Mouse (Mus musculus) heart, embryonic 14.5 days (tissue): ENCODE results near the gene Lect2. TPM values are rescaled to one million over a fixed set of nuclear protein-coding genes. Genes with fewer than 3 reads are reported as not detected.

Source experiments
- ATAC-seq: fragments of 200-750 bp; cut with Nextera tagmentation; 2 replicates; pipeline ENCODE4 v1.8.0; 2017; ENCODE audit warnings: low read depth, moderate TSS enrichment; ENCODE audit not compliant: insufficient number of reproducible peaks, insufficient read depth, low FRiP score
- H3K27ac ChIP-seq, 2 experiments: fragments of 200-500 bp in 1 of 2; fragments of 300-500 bp in 1 of 2; sonication (generic) in 1 of 2; replicated peaks in 1 of 2; 2 replicates each; pipeline ENCODE4 v1.5.1; 2012 to 2014; ENCODE audit warnings: low read depth in 2 of 2, low read length in 2 of 2, control low read depth in 1 of 2, mild to moderate bottlenecking in 1 of 2, mixed read lengths in 1 of 2; ENCODE audit not compliant: control insufficient read depth in 1 of 2, insufficient read depth in 1 of 2
- H3K27me3 ChIP-seq: fragments of 300-500 bp; sonication (generic); 2 replicates; pipeline ENCODE4 v1.6.1; 2014; ENCODE audit warnings: mild to moderate bottlenecking, low read length, control low read depth; ENCODE audit not compliant: control insufficient read depth, insufficient read depth
- H3K36me3 ChIP-seq: fragments of 300-500 bp; sonication (generic); 2 replicates; pipeline ENCODE4 v1.6.1; 2014; ENCODE audit warnings: mild to moderate bottlenecking, control low read depth, low read length, mixed read lengths; ENCODE audit not compliant: control insufficient read depth, insufficient read depth
- H3K4me1 ChIP-seq, 2 experiments: fragments of 200-500 bp in 1 of 2; fragments of 300-500 bp in 1 of 2; sonication (generic) in 1 of 2; 2 replicates each; pipeline ENCODE4 v1.6.1; 2012 to 2014; ENCODE audit warnings: low read length in 2 of 2, control low read depth in 1 of 2, mixed read lengths in 1 of 2; ENCODE audit not compliant: control insufficient read depth in 2 of 2, insufficient read depth in 2 of 2
- H3K4me2 ChIP-seq: fragments of 300-500 bp; sonication (generic); 2 replicates; pipeline ENCODE4 v1.6.1; 2014; ENCODE audit warnings: mild to moderate bottlenecking, low read length
- H3K4me3 ChIP-seq, 2 experiments: fragments of 200-500 bp in 1 of 2; fragments of 300-500 bp in 1 of 2; sonication (generic) in 1 of 2; 2 replicates each; pipeline ENCODE4 v1.5.1; 2012 to 2014; ENCODE audit warnings: low read length in 2 of 2, mild to moderate bottlenecking in 2 of 2, control low read depth in 1 of 2, low read depth in 1 of 2, moderate library complexity in 1 of 2; ENCODE audit not compliant: control insufficient read depth in 1 of 2, insufficient read depth in 1 of 2
- H3K9ac ChIP-seq: fragments of 300-500 bp; sonication (generic); 2 replicates; pipeline ENCODE4 v1.6.1; 2014; ENCODE audit warnings: mild to moderate bottlenecking, low read length
- H3K9me3 ChIP-seq: fragments of 300-500 bp; sonication (generic); 2 replicates; pipeline ENCODE4 v1.6.1; 2016; ENCODE audit warnings: low read length, control low read depth; ENCODE audit not compliant: control insufficient read depth
- WGBS: fragments of 180-500 bp; shearing (Covaris S2); extraction: QIAGEN DNeasy Blood & Tissue Kit; methylation state at CpG from one replicate; pipeline ENCODE4 v1.1.7; 2014; 5-methylcytosine and 5-hydroxymethylcytosine counted together
- polyA plus RNA-seq: library from polyadenylated mRNA; unstranded; fragments of >200 nt; fragmentation: Nextera tagmentation; extraction: Ambion mirVana; gene quantifications from 2 replicates; pipeline ENCODE4 v1.2.1, GENCODE M21; 2014

Gene Lect2
- polyA plus RNA-seq, 1 experiment from 2014 or later = not detected

DNA sequence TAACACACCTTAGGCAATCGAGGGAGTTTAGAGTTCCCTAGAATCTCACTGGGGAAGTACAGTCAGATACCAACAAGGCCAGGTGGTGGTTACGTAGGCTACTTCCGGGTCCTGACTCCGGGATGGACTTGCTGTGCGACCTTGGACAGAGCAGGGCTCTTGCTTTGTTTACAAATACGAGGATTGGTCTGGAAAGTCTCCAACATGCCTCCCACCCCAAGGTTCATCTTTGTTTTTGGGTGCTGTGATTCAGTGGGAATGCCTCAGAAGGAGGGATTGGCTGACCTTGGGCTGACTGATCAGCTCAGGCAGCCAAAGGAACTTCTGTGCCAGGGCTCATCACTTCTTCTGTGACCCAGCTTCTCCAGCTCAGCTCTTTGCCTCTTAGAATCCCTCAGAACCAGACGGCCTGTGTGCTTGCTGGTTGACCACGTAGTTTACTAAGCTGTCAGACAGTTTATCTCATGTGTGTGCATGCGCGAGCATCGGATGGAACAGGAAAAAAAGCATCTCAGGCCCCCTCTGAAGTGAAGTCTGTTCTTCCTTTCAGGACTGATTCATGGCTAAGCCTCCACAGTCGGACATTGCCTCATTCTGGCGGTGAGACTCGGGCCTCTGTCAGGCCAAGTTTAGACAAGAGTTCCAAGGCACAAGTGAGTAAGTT lies 40.3 kb upstream of the Lect2 start:
- no peaks in the 10 kb centered on the region for H3K36me3 ChIP-seq
- no peak overlapping the region for H3K27ac ChIP-seq
- 70% methylated on average over 14 of the region's 14 CpGs for WGBS
- H3K9me3 ChIP-seq = no peaks in the 10 kb centered on the region
- no peaks in the 10 kb centered on the region for H3K27me3 ChIP-seq
- peaks cover 25 to 37% of the 10 kb centered on the region in 2 experiments for H3K4me1 ChIP-seq
- H3K4me3 ChIP-seq = no peak overlapping the region
- ATAC-seq = no peak
- H3K4me2 ChIP-seq = no peak overlapping the region
- H3K9ac ChIP-seq = 0 out of 2 replicates have a peak overlapping the region, but pooled peaks have one; percentile 17

DNA sequence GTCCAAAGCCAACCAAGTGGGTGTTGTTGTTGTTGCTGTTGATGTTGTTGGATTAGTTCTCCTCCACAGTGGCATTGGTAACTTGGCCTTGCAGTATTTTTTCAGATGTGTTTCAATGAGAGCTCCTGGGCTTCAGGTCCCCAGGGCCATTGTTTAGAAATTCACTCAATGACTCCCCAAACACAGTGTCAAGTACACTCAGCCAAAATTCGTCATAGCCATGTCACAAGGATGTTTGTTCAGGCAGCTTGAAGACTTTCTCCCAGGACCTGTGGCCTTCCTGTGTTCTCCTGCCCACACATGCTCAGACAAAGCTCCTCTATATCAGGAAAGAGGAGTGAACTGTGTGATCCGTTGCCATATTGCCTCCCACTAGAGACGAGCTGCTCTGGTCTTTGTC lies 37.7 kb upstream of the Lect2 start:
- H3K9me3 ChIP-seq = no peaks in the 10 kb centered on the region
- ATAC-seq = no peak
- no peak overlapping the region for H3K9ac ChIP-seq
- no peak overlapping the region for H3K4me3 ChIP-seq
- WGBS = 59% methylated on average over 3 of the region's 3 CpGs
- H3K36me3 ChIP-seq = no peaks in the 10 kb centered on the region
- peaks cover 29 to 39% of the 10 kb centered on the region in 2 experiments for H3K4me1 ChIP-seq
- no peaks in the 10 kb centered on the region for H3K27me3 ChIP-seq
- H3K4me2 ChIP-seq = no peak overlapping the region
- no peak overlapping the region; a peak in 1 of 4 replicates for H3K27ac ChIP-seq

GRCm38 (mm10) chr13:56582720-56583119 lies 34.4 kb upstream of the Lect2 start:
- peaks cover 15 to 18% of the 10 kb centered on the region in 2 experiments for H3K4me1 ChIP-seq
- no peaks in the 10 kb centered on the region for H3K27me3 ChIP-seq
- peak overlapping the region in 1 of 2 experiments; percentile 57; a peak in 2 of 4 replicates for H3K27ac ChIP-seq
- no peaks in the 10 kb centered on the region for H3K9me3 ChIP-seq
- no peak for ATAC-seq
- 45% methylated on average over 3 of the region's 3 CpGs for WGBS
- H3K9ac ChIP-seq = no peak overlapping the region
- H3K36me3 ChIP-seq = no peaks in the 10 kb centered on the region
- no peak overlapping the region for H3K4me2 ChIP-seq
- H3K4me3 ChIP-seq = no peak overlapping the region

DNA sequence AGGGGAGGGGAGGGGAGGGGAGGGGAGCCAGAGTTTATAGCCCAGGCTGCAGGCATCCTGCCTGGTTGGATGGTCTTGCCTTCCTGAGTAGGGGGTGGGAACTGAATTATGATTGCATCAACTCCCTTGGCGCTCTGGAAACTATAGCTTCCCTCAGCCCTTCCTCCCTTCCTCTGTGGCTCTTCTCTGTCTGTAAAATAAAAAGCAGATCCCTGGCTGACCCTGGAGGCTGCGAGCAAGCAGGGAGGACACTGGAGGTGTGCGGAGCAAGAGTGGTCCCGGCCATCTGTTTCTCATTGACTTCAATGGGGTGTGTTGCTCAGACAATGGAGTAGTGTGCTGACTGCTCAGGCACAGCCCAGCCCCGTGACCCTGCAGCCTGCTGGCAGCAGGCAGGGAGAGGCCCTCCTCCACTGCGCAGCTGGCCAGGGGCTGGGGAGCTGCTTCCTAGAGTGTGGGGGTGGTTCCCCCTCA lies 33.7 kb upstream of the Lect2 start:
- peak overlapping the region; percentile 48 for H3K4me2 ChIP-seq
- H3K27ac ChIP-seq = peak overlapping the region; percentile 72 to 86
- 11% methylated on average over 6 of the region's 6 CpGs for WGBS
- peaks cover 15 to 18% of the 10 kb centered on the region in 2 experiments for H3K4me1 ChIP-seq
- H3K36me3 ChIP-seq = no peaks in the 10 kb centered on the region
- H3K27me3 ChIP-seq = no peaks in the 10 kb centered on the region
- peak overlapping the region; percentile 46 for H3K9ac ChIP-seq
- H3K4me3 ChIP-seq = no peak overlapping the region
- no peaks in the 10 kb centered on the region for H3K9me3 ChIP-seq
- peak; percentile 87 for ATAC-seq

GRCm38 (mm10) chr13:56581512-56581911 lies 33.2 kb upstream of the Lect2 start:
- no peaks in the 10 kb centered on the region for H3K36me3 ChIP-seq
- H3K4me3 ChIP-seq = no peak overlapping the region
- 14% methylated on average over 3 of the region's 3 CpGs for WGBS
- H3K4me2 ChIP-seq = no peak overlapping the region
- peaks cover 15 to 18% of the 10 kb centered on the region in 2 experiments for H3K4me1 ChIP-seq
- H3K27ac ChIP-seq = peak overlapping the region; percentile 64 to 86
- no peaks in the 10 kb centered on the region for H3K27me3 ChIP-seq
- H3K9ac ChIP-seq = no peak overlapping the region
- ATAC-seq = peak; percentile 10; the same call in 1 of the 2 replicates
- H3K9me3 ChIP-seq = no peaks in the 10 kb centered on the region

GRCm38 (mm10) chr13:56580450-56580849 lies 32.1 kb upstream of the Lect2 start:
- no peak overlapping the region for H3K4me3 ChIP-seq
- WGBS = 86% methylated on average over 5 of the region's 5 CpGs
- no peak for ATAC-seq
- H3K27me3 ChIP-seq = no peaks in the 10 kb centered on the region
- no peak overlapping the region for H3K9ac ChIP-seq
- H3K36me3 ChIP-seq = no peaks in the 10 kb centered on the region
- peaks cover 18 to 19% of the 10 kb centered on the region in 2 experiments for H3K4me1 ChIP-seq
- no peaks in the 10 kb centered on the region for H3K9me3 ChIP-seq
- H3K27ac ChIP-seq = no peak overlapping the region
- H3K4me2 ChIP-seq = no peak overlapping the region

DNA sequence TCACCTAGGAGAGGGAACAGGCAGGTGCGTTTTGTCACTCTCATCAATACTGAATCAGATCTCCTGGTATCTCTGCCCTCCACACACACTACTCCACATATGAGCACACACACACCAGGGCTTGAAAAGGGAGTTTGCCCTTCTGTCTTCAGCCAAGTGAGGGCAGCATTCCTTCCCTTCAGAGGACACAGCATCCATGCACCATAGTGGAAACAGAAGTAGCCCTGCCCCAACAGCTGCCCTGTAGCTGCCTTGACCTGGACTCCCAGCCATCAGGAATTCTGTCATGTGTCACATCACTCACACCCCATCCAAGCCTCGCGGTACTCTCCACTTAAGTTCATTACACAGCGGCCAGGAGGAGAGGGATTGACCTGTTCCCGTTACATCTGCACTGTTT lies 29.8 kb upstream of the Lect2 start:
- no peak for ATAC-seq
- no peak overlapping the region for H3K4me3 ChIP-seq
- H3K27me3 ChIP-seq = no peaks in the 10 kb centered on the region
- H3K27ac ChIP-seq = no peak overlapping the region
- no peaks in the 10 kb centered on the region for H3K36me3 ChIP-seq
- no peaks in the 10 kb centered on the region for H3K9me3 ChIP-seq
- no peak overlapping the region for H3K9ac ChIP-seq
- WGBS = 32% methylated on average over 5 of the region's 5 CpGs
- H3K4me1 ChIP-seq = peaks cover 18 to 19% of the 10 kb centered on the region in 2 experiments
- H3K4me2 ChIP-seq = no peak overlapping the region
